Mouse (Mus musculus) heart, postnatal 0 days (tissue): ENCODE measurements around the gene Robo1. TPM values are rescaled to one million over a fixed set of nuclear protein-coding genes. Genes with fewer than 3 reads are reported as not detected.

Experiments used
- ATAC-seq: fragments of 200-750 bp; cut with Nextera tagmentation; 2 replicates; pipeline ENCODE4 v1.8.0; 2017; ENCODE audit warnings: low read depth, moderate number of reproducible peaks, moderate library complexity; ENCODE audit not compliant: insufficient read depth
- DNase-seq: peaks from one replicate; pipeline ENCODE4 v3.0.0-alpha.2; 2016; ENCODE audit warnings: low spot score
- H3K27ac ChIP-seq: fragments of 300-500 bp; sonication (generic); 2 replicates; pipeline ENCODE4 v1.5.1; 2014; ENCODE audit warnings: low read depth, mild to moderate bottlenecking
- H3K27me3 ChIP-seq: fragments of 300-500 bp; sonication (generic); 2 replicates; pipeline ENCODE4 v1.6.1; 2014; ENCODE audit warnings: low read length, mixed read lengths; ENCODE audit not compliant: control insufficient read depth, insufficient read depth
- H3K36me3 ChIP-seq: fragments of 300-500 bp; sonication (generic); replicated peaks from 2 replicates; pipeline ENCODE4 v1.6.1; 2014; ENCODE audit warnings: low read length, mixed read lengths; ENCODE audit not compliant: control insufficient read depth, insufficient read depth
- H3K4me1 ChIP-seq: fragments of 300-500 bp; sonication (generic); 2 replicates; pipeline ENCODE4 v1.6.1; 2014; ENCODE audit warnings: antibody characterized with exemption; ENCODE audit not compliant: control insufficient read depth, insufficient read depth
- H3K4me2 ChIP-seq: fragments of 300-500 bp; sonication (generic); 2 replicates; pipeline ENCODE4 v1.6.1; 2014; ENCODE audit warnings: low read depth, mild to moderate bottlenecking, low read length, moderate library complexity
- H3K4me3 ChIP-seq: fragments of 300-500 bp; sonication (generic); 2 replicates; pipeline ENCODE4 v1.5.1; 2014; ENCODE audit warnings: low read depth, low read length
- H3K9ac ChIP-seq: fragments of 300-500 bp; sonication (generic); replicated peaks from 2 replicates; pipeline ENCODE4 v1.6.1; 2014; ENCODE audit warnings: low read depth, low read length, mixed read lengths
- H3K9me3 ChIP-seq: fragments of 300-500 bp; sonication (generic); replicated peaks from 2 replicates; pipeline ENCODE4 v1.6.1; 2016; ENCODE audit warnings: low read length; ENCODE audit not compliant: control insufficient read depth
- CTCF ChIP-seq: IDR thresholded peaks from 2 replicates; pipeline ENCODE4 v1.5.1; 2016; ENCODE audit warnings: antibody characterized with exemption, control low read depth, low read depth
- EP300 ChIP-seq: IDR thresholded peaks from 2 replicates; pipeline ENCODE4 v1.6.1; 2016; ENCODE audit warnings: antibody characterized with exemption, low read depth
- WGBS: fragments of 180-500 bp; shearing (Covaris S2); extraction: QIAGEN DNeasy Blood & Tissue Kit; methylation state at CpG from one replicate; pipeline ENCODE4 v1.1.7; 2014; 5-methylcytosine and 5-hydroxymethylcytosine counted together
- polyA plus RNA-seq: library from polyadenylated mRNA; unstranded; fragments of >200 nt; fragmentation: Nextera tagmentation; extraction: Ambion mirVana; gene quantifications from 2 replicates; pipeline ENCODE4 v1.2.1, GENCODE M21; 2015
- total RNA-seq: library from RNA; depleted of rRNA; stranded (reverse); fragments of >200 nt; gene quantifications from 2 replicates; pipeline ENCODE4 v1.2.3, GENCODE M21; 2014; ENCODE audit warnings: low replicate concordance

The Robo1 gene
- total and polyA plus RNA-seq, 2 experiments from 2014 or later: 2.8 to 4.0 TPM

DNA sequence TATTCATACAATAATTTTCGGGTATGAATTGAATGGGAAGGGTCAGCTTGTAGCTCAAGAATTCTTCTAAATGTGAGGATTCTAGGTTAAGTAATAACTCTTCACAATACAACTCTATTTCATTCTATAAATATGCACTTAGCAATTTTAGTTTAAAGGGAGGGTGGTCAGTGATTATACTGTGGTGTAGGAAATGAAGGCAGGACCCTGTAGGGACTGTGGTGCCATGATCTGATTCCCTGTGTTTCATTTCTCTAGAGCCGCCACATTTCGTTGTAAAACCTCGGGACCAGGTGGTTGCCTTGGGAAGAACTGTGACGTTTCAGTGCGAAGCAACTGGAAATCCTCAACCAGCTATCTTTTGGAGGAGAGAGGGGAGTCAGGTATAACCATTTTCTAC is 651.7 kb downstream of the Robo1 start:
- Histone ChIP-seq H3K4me3 (no peak overlapping the region), H3K4me2 (no peak overlapping the region), H3K36me3 (no peaks in the 10 kb centered on the region), H3K27me3 (no peaks in the 10 kb centered on the region), H3K9me3 (no peaks in the 10 kb centered on the region), H3K4me1 (no peaks in the 10 kb centered on the region), H3K27ac (no peak overlapping the region), H3K9ac (no peak overlapping the region)
- no peak for TF ChIP-seq EP300
- no peak for ATAC-seq
- WGBS: 88% methylated on average over 6 of the region's 6 CpGs
- no peak for DNase-seq

DNA sequence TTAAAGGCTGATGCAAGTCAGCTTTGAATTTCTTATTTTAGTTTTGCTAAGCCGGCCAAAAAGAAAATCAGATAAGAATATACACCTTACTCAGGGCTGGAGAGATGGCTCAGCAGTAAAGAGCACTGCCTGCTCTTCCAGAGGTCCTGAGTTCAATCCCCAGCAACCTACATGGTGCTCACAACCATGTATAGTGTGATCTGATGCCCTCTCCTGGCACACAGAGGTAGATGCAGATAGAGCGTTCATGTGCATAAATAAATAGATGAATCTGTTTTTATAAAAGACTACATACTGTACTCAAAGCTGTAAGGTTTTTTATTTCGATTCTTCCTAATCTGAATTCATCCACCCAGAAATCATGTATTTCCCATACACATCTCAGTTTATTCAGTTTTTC is 655.7 kb downstream of the Robo1 start:
- Histone ChIP-seq H3K4me3 (no peak overlapping the region), H3K36me3 (no peaks in the 10 kb centered on the region), H3K27me3 (no peaks in the 10 kb centered on the region), H3K4me2 (no peak overlapping the region), H3K9ac (no peak overlapping the region), H3K27ac (no peak overlapping the region), H3K9me3 (no peaks in the 10 kb centered on the region), H3K4me1 (no peaks in the 10 kb centered on the region)
- no peak for ATAC-seq
- no peak for DNase-seq
- TF ChIP-seq EP300 (no peak), CTCF (0 out of 2 replicates have a peak, but pooled peaks have one; percentile 18)
- WGBS: 89% methylated on average over 3 of the region's 3 CpGs

DNA sequence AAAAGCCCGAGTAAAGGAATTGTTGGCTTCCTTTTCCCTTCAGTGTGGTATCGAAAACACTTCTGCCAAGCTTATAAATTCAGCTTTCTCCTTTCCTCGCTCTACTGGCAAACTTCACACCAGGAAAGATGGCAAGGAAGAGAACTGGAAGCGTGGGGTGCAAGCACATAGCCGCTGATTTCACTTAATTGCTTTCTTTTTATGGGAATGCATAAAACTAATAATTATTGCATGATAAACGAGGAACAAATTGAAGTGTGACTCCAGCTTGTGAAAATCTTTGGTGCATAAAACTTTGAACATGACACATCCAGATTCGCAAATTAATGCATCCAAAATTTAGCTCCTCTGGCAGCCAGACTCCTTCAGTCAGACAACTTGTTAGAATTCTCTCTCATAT is 659.4 kb downstream of the Robo1 start:
- TF ChIP-seq EP300: no peak
- TF ChIP-seq CTCF: no peak
- H3K27me3 ChIP-seq: no peaks in the 10 kb centered on the region
- no peaks in the 10 kb centered on the region for H3K9me3 ChIP-seq
- H3K9ac ChIP-seq: no peak overlapping the region
- WGBS: 84% methylated on average over 7 of the region's 7 CpGs
- H3K4me2 ChIP-seq: no peak overlapping the region
- DNase-seq: no peak
- ATAC-seq: no peak
- no peaks in the 10 kb centered on the region for H3K36me3 ChIP-seq
- no peak overlapping the region for H3K27ac ChIP-seq
- no peak overlapping the region for H3K4me3 ChIP-seq
- H3K4me1 ChIP-seq: no peaks in the 10 kb centered on the region

DNA sequence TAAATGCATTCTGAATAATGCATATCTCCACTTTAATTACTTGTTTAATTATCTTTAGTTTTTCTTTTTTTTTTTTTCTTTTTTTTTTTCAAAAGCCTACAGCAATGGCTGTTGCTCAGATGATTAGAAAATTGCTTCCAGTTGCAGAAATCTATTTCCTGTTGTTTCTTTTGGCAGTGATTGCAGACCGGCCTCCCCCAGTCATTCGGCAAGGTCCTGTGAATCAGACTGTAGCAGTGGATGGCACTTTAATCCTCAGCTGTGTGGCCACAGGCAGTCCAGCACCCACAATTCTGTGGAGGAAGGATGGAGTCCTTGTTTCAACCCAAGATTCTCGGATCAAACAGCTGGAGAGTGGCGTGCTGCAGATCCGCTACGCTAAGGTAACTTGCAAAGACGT is 661.9 kb downstream of the Robo1 start:
- Histone ChIP-seq H3K4me2 (no peak overlapping the region), H3K9ac (no peak overlapping the region), H3K36me3 (no peaks in the 10 kb centered on the region), H3K9me3 (no peaks in the 10 kb centered on the region), H3K4me3 (no peak overlapping the region), H3K27ac (no peak overlapping the region), H3K4me1 (no peaks in the 10 kb centered on the region), H3K27me3 (no peaks in the 10 kb centered on the region)
- WGBS: 82% methylated on average over 7 of the region's 7 CpGs
- ATAC-seq (no peak), DNase-seq (no peak)
- TF ChIP-seq EP300 (no peak), CTCF (no peak)

DNA sequence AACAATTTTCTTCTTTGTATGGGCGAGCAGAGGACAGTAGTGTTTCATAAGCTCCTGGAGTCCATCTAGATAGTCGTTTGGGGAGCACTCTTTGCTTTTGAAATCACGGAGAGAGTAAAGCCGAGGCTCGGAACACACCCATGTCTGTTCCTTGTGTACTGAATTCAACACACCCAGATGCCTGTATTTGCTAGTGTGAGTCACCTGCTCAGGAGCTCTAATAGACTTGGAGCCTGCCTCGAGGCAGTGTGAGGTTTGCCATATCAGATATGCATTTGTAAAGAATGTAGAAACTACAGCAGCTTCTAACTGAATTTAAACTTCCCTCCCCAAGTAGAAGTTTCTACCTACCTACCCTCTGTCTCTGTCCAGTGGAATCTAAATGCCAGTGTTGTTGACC is 665.6 kb downstream of the Robo1 start:
- no peak for TF ChIP-seq EP300
- TF ChIP-seq CTCF: no peak
- Histone ChIP-seq H3K27me3 (no peaks in the 10 kb centered on the region), H3K9ac (no peak overlapping the region), H3K4me3 (no peak overlapping the region), H3K36me3 (no peaks in the 10 kb centered on the region), H3K4me2 (no peak overlapping the region), H3K27ac (no peak overlapping the region), H3K9me3 (no peaks in the 10 kb centered on the region), H3K4me1 (no peaks in the 10 kb centered on the region)
- ATAC-seq (no peak), DNase-seq (no peak)
- 78% methylated on average over 6 of the region's 6 CpGs for WGBS

DNA sequence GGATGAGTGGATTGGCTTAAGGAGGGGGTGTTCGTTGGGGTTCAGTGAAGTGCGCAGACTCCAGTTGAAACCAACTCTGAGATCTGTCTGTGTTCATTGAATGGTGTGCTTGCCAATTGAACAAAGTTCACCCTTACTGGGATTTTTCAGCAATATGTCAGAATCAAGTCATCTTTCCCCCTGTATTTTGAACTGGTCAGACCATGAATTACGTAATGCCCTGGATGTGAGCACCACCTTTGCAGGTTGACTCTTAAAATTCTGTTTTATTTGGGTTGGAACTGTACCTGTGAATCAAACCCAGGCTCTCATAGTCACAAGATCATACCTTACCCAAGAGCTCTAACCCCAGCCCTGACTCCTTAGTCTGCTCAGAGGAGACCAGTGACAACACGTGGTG is 666.6 kb downstream of the Robo1 start:
- WGBS: 89% methylated on average over 4 of the region's 4 CpGs
- Histone ChIP-seq H3K9me3 (no peaks in the 10 kb centered on the region), H3K9ac (no peak overlapping the region), H3K36me3 (no peaks in the 10 kb centered on the region), H3K4me2 (no peak overlapping the region), H3K4me3 (no peak overlapping the region), H3K4me1 (no peaks in the 10 kb centered on the region), H3K27me3 (no peaks in the 10 kb centered on the region), H3K27ac (no peak overlapping the region)
- ATAC-seq: no peak
- TF ChIP-seq EP300 (no peak), CTCF (no peak)
- no peak for DNase-seq
